Mouse (Mus musculus): ENCODE results near the gene Vps45.

Vps45 gene

DNA sequence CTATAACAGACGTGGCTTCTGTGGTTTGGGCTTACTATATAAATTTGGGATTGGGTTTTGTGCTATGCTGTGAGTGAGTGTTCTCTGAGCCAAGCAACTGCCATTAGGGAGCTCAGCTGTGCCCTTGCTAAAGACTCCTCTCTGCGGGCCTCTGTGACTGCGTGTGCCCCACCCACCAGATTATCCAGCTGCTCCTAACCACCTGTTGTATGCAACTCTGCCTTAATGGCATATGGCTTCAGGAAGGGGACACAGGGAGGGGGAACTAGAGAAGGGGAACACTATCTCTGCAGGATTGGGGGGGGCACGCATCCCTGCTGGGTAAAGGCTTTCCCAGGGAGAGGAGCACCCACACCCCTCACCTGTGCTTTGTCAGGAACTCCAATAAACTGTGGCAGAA lies 25.2 kb downstream of the Vps45 start:
- no peak for DNase-seq

DNA sequence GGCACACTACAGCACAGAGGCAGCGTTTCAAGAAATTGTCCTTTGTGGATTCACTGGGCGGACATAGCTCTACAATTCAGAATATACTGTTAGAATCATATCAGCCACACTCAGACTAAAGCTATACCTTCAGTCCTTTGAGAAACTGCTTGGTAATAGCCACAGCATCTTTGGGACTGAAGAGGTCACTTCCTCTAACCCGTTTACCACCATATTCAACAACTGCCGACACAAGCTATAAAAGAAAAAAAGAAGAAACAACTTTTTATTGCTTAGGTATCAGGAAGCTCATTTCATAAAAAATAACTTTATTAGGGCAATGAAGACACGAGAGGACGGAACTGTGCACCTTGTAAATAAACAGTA lies 25.6 kb downstream of the Vps45 start:
- no peak for DNase-seq

DNA sequence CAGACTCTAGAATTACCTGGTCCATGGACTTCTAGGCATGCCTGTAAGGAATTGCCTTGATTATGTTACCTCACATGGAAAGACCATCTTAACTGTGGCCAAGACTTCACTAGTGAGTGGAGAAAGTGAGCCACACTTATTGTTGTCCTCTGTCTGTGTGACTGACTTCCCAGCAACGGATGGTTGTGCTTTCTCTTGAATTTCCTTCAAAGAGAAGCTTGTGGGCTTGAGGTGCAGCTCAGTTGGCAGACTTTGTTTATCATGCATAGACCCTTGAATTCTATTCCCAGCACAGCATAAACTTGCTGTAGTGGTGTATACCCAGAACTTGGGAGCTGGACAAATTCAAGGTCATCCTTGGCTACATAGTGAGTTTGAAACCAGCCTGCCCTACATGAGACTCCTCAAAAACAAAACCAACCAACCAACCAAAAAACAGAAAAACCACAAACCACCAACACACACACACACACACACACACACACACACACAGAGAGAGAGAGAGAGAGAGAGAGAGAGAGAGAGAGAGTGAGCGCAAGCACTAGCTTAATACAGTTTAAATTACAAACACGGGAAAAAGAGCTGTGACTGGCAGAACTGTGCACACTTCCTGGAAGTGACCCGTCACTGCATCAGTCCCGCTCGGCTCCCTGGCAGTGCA lies 26.1 kb downstream of the Vps45 start:
- DNase-seq = no peak

DNA sequence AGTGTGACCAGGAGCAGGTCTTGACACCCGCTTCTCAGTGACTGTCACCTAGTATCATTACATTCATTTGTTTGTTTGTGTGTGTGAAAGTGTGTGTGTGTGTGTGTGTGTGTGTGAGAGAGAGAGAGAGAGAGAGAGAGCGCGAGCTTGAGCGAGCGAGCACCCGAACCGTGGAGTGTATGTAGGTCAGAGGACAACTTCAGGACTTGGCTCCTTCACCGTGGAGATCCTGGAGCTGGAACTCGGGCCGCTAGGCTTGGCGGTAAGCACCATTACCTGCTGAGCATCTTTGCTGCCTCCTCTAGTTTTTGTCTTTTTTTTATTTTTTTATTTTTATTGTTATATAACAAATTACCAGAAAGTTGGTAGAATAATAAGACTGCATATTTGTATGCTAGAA lies 28.5 kb downstream of the Vps45 start:
- no peak for DNase-seq

DNA sequence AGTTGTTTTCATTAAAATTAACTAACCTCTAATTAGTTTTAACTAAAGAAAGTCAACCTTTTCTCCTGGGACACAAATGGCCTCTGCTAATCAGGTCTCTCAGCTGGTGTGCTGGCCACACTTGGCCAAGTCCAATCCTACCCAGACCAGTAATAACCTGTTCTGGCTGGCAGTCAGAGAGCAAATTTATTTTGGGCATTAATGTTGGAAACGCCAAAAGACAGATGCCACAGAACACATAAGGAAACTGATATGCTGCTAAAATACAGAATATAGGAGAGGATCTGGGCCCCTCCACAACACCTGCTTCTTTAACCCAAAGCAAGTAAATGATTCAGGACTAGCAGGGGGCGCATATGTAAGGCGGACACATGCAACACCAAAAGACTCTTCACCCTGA lies 28.9 kb downstream of the Vps45 start:
- no peak for DNase-seq

DNA sequence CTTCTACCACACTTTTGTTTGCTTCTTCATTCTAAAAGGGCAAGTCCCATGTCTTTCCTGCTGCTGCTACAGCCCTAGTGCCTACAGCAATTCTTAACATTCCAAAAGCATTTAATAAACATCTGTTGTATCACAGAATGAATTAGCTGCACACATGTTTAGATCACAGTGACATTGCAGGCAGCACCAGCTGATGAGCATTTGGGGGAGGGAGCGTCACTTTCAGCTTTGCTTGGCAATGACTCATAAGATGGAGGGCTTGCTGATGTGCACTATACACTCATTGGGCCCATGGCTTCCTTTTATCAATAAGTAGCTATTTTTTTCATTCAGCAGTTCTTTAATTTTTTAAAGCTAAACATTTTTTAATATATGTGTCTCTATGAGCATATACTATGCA lies 30.4 kb downstream of the Vps45 start:
- DNase-seq = no peak

DNA sequence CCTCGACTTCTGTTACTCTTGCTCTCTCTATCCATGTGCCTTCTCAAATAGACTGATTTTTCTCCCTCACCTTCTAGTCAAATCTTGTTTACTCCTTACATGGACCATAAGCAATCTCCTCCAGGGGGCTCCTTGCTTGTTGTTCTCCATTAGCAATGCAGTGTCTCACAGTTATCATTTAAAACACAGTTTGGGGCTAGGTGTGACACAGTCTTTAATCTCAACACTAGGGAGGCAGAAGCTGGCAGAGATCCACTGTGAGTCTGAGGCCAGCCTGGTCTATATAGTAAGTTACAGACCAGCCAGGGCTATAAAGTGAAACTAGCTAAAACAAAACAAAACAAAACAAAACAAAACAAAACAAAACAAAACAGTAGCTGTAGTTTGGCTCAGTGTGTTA lies 31.1 kb downstream of the Vps45 start:
- no peak for DNase-seq

DNA sequence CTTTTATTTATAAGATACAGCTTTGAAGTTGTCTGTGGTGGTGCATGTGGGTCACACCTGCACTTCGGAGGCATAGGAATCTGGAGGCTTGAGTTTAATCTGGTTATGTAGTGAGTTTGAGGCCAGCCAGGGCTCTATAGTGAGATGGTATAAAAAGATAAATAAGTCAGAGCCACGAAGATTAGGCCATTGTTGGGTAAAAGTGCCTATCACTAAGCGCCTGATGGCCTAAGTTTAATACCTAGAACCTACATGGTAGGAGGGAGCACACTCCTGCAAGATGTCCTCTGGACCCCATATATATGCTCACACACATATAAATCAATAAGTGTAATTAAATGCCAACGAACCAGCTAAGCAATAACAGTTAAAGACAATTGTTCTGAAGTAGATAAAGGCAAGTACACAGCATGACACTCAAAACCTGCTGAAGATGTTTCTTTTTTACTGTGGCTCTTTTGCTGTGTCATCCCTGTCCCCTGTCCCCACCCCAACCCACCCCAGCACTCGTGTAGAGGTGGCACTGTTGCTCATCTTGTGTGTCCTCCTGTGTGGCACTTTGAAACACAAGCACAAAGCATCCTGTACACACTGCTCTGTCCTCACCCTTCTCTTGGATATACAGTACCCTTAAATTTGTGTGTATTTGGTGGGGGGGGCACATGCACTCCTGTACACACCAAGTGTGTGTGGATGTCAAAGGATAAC lies 36.7 kb downstream of the Vps45 start:
- no peak for DNase-seq

DNA sequence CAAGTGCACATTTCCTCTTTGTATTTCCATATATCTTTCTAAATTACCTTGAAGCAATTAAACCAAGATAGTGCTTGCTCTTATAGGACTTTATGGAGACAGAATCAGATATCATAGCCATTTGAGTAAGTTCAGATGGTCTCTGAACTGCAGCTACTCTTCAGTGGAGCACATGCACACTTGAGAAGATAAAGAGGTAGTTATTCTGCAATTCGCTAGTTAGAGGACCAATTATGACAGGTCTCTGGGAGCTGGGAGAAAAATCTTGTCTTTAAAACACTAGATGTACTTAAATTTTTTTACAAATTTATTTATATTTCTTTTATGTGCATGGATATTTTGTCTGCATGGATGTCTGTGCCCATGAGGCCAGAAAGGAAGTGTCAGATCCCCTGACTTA lies 37.5 kb downstream of the Vps45 start:
- no peak for DNase-seq

DNA sequence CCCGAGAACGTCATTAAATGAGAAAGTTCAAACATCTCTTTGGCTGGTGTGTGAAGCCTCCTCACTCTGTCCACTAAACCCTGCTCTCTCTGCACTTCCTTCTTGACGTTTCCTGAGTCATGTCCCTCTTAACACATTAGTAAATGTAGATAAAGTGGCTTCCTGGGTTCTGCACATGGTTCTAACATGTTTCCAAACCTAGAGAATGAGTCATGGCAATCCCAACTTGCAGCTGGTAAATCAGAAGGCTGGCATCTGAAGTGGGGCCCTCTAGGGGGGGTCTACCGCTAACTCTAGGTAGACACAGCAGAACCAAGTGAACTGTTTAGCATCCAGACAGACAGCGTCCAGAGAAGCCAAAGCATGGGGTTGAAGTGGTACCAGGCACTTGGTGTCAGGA lies 40.8 kb downstream of the Vps45 start:
- DNase-seq = no peak

DNA sequence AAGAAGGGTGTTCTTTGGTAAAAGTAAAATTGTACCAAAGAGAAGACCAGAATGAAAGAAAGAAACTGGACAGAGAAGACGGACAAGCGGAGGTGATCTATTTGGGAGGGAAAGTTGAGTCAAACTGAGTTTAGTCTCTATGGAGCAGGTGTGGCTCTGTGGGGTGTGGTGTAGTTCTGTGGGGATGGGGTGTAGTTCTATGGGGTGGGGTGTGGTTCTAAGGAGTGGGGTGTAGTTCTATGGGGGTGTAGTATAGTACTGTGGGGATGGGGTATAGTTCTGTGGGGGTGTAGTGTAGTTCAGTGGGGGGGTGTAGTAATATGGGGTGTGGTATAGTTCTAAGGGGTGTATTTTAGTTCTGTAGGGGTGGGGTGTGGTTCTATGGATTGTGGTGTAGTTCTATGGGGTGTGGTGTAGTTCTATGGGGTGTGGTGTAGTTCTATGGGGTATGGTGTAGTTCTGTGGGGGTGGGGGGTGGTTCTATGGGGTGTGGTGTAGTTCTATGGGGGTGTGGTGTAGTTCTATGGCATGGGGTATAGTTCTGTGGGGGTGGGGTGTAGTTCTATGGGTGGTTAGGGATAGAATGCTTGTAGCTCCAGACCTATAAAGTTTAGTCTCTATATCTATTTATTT lies 41.9 kb downstream of the Vps45 start:
- DNase-seq = no peak

DNA sequence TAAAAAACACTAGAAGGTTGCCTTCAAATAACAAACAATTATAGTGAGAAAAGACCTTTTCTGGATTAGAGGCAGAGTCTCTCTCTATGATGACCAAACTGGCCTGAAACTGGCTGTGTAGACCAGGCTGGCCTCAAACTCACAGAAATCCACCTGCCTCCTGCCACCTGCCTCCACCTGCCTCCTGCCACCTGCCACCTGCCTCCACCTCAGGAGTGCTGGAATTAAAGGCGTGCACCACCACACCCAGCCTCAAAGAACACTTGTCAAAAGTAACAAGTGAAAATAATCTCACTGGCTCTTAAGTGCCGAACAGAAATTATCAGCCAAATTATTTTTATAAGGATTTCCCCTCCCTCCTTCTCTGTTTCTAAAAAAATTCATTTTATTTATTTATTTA lies 42.6 kb downstream of the Vps45 start:
- no peak for DNase-seq

DNA sequence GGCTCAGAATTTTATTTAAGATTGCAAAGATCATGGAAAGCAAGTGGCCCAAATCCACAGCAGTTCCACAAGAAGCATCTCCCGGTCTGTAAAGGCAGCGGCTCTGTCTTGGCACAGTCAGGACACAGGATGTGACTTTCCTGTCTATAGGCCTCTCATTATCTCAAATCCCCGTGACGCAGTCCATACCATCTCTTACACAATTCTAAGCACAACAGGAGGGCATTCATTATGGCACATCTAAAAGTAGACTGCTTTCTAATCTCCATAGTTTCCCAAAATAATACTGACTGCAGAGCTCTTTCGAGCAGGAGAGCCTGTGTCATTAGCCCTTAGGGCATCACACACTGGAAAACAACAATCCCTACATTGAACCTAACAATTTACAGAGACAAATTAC lies 45.5 kb downstream of the Vps45 start:
- no peak for DNase-seq

DNA sequence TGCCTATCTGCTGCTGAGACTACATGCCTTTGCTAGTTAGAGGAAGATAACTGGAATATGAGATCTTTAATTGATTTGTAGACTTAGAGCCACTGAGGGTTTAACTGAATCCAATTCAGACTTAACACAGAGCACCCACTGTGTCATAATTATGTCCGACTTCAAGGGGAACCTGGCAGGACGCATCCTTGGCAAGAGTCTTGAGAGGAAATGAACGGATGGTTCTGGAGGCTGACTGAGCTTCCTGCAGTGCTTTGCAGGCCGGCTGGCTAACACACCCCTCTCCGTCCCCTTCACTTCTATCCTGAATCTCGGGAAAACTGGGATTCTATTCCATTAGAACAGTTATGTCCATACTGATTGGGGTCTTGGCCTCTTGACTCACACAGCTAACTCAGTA lies 49.8 kb downstream of the Vps45 start:
- no peak for DNase-seq

DNA sequence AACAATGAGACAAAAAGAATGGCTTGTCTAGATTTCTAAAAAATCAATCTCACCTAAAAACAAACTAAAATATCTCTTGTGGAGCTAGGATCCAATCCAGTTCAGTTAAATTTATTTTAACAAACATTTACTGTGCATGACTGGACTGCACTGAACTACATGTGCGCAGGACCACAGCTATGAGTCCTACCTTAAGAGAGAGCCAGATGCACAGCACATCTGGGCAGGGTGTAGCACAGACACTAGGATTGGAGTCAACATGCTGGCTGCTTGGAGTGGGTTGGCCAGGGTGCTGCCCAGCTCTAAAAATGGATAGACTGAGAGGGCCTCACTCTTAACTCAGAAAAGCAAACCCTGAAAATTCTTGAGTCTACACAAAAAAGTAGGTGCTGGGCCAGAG lies 56.7 kb downstream of the Vps45 start:
- DNase-seq = no peak

DNA sequence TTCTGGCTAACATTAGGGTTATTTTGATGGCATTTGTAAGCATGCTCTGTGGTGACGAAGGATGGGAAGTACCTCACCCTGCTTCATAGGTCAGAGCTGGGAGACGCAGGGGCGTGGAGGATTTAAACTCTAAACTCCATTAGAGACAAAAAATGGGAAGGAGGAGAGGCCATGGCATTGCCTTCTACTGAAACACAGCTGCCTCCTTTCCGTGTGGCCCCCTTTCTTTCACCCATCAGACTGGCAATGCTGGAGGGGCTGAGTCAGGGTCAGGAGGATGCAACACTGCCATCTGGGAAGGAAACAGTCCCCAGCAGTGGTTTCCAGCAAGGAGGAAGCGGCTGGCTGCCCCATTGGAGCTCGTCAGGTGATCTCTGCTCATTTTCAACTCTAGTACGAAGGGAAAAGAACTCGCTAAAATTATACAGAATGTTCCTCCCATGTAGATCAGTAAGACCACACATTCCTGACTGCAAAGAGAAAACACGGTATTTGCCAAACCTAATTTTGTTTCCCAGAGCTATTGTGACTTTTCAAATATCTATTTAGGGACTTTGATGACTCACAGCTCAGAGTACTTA lies 57.3 kb downstream of the Vps45 start:
- DNase-seq = peak; percentile 57

DNA sequence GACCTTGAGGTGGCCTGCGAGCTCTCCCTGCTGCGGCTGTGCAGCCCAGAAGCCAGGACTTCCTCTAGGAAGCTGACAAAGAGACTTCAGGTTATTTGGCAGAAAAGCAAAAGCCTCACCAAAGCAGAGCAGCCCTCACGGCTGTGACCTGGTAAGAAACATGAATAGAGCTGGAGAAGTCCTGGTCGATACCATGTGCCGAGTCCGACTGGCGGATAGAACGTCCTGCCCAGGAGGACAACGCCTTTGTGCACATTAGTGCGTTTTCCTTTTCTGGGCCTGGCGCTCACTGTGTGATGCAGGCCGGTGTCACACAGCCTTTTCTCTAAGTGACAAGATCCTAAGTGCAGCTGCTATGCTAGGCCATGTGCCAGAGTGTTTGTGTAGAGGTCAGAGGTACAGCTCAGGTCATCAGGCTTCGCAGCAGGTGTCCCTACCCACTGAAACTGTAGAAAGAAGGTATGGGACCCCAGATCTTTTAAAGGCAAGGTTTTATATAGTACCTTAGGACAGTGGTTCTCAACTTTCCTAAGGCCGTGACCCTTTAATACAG lies 58.1 kb downstream of the Vps45 start:
- DNase-seq = no peak

DNA sequence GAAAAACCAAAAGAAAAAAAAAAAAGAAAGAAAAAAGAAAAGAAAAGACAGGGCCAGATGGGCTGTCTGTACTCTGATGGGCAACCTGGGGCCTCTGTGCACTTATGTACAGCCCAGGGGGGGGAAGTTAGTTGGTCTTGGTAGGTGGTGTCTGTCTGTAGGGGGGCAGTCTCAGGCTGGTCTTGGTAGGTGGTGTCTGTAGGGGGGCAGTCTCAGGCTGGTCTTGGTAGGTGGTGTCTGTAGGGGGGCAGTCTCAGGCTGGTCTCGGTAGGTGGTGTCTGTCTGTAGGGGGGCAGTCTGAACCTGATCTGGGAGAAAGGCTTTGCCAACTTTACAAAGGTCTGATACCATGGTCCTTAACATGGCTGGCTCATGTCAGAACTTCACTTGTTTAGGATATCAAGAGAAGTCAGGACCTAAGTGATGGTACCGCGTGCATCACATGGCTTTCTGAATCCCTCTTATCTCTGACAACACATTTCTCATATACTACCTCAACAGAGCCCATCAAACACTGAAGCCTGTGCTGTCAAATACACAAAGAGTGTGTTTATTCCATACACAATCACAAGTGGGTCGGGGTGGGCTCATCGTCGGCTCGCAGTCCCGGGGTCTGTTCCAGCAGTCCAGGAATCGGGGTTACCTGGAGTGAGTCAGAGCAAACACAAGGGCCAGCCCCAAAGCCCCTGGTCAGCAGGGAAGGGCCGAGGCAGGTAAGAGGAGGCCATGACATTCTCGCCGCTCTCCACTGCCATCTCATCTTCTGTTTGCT lies 58.8 kb downstream of the Vps45 start:
- no peak for DNase-seq

DNA sequence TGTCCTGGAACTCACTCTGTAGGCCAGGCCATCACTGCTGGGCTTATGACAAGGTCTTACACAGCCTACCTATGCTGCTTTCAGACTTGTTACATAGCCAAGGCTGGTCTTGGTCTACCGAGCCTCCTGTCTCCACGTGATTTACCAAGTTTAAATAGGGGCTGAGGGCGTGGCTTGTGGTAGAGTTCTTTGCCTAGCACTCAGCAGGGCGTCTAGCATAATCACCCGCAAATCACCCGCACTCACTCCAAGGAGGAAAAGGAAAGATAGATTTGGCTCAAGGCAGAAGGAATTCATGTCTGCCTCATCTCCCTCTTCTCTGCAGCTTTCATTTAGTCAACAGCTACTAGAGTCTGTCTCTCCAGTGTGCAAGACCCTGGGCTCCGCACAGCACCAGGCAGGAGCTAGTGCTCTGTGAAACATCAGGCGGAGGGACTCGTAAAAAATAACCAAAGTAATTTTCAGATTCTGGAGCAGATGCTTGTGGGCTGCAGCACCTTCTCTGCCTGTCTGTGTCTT lies 61.0 kb downstream of the Vps45 start:
- peak; percentile 77 for DNase-seq

DNA sequence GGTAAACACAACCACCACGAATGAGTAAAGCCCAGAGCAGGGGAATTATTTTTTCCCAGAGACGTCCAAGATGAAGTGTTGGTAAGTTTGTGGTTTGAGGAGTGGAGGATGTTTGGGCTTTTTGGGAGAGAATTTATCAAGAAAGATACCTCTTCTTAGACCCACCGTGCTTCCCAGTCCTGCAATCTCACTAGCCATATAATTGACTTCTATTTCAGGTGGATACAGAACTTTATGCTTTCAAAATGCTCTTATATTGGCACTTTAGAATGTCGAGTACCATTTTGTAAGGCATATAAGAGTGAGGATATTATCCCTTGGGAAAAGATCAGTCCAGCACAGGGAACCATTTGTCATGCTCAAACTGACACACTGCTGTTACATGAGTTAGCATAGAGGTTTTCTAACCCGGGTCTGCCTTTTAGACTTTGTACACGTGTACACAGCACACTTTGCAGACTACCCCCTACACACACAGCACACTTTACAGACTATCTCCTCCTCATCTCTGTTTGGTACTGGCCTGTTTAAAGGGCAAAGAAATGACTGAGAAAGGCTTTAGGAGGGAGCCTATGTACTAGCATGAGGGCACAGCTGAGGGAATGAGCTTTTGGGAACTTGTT lies 61.7 kb downstream of the Vps45 start:
- no peak for DNase-seq

DNA sequence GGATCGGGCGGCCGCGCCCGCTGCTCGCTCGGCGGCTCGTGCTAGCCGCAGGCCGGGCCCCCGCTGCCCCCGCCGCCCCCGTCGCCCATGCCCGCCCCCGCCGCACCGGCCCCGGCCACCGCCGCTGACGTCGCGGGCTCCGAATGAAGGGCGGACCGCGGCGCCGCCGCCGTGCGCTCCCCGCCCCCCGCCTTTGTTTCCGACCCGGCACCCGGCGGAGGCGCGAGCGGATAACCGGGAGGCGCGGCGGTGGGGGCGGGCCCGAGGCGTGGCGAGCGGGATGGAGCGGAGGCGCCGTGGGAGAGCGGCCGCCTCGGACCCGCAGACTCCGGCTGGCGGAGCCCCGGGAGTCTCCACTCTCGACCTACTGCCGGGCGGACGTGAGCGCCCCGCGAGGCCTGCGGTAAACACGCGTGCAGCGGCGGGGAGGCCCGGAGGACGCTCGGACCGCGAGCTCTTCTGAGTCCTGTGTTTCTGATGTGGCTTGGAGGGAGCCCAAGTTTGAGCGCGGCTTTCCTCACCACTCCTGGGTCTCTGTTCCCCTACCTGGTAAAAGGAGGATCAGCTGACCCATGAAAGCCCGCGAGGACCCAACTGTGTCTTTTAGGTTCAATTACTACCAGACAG lies 62.4 kb downstream of the Vps45 start, which contains the start of gene Plekho1:
Gene Plekho1 (minus strand): TSS at position 200 of the 627 bp plus-strand sequence.
- peak; percentile 81 for DNase-seq

All from right cerebral cortex, adult 18-20 months (tissue).